Mouse (Mus musculus) adrenal gland, postnatal 25 days (tissue): ENCODE results near the gene Prl2c3. TPM values are rescaled to one million over a fixed set of nuclear protein-coding genes. Genes with fewer than 3 reads are reported as not detected.
"Not testable (repeated sequence)": the region's sequence is repeated elsewhere in the genome, so short reads cannot be mapped to it uniquely, and the experiment has no call there.

Experiments
- DNase-seq: peaks from one replicate; pipeline ENCODE4 v3.0.0; 2021; ENCODE audit warnings: mixed read lengths
- long read RNA-seq: library from polyadenylated mRNA; stranded (forward); transcript quantifications from one replicate; pipeline ENCODE4 v2.0.0, GENCODE M21; 2021
- total RNA-seq: library from RNA; stranded (reverse); gene quantifications from 2 replicates; pipeline ENCODE4 v1.2.3, GENCODE M21; 2021

Gene Prl2c3
- not detected in 2 replicates for total RNA-seq
- long read RNA-seq, result 0 reads

DNA sequence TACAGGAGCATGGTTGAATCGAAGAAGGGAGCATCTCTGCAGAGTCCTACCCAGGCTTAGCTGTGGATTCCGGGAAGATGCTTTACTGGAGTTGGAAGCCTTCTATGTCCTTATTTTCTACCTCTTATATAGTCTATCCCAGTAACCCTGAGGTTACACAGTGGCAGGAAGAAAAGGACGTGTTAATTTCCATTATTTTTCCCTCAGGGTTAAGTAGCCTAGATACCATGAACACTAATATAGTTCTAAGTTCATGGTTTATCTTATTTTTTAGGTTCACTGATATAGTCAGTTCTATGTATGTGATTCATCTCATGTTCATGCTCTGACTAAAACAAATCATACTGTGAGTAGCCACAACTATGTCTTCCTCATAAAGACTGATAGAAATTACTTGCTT lies at the start of gene Prl2c3:
Prl2c3 (minus strand) TSS at position 101 of the 400 bp plus-strand sequence.
- DNase-seq, result not testable (repeated sequence)

DNA sequence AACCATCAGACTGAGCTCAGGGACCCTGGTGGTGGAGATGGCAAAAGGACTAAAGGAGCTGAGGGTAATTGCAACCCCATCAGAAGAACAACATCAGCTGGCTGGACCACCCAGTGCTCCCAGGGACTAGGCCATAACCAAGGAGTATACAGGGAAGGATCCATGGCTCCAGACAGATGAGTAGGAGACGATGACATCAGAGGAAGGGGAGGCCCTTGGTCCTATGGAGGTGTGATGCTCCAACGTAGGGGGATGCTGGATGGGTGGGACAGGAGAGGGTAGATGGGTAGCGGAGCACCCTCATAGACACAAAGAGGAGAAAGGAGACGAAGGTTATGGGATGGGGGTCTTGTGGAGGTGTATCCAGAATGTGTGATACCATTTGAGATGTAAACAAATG lies 48.4 kb upstream of the Prl2c3 start:
- DNase-seq, result not testable (repeated sequence)

DNA sequence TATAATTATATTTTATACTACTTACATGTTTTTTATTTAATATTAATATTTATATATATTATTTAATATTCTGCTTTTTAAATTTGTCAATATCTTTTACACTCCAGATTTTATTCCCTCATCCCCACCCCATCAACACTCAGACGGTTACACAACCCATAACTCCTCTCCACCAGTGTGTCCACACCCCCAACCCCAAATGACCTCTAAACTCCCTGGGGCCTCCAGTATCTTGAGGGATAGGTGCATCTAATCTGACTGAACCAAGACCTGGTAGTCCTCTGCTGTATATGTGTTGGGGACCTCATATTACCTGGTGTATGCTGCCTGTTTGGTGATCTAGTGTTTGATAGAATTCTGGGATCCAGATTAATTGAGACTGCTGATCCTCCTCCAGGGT lies 44.8 kb upstream of the Prl2c3 start:
- not testable (repeated sequence) for DNase-seq

DNA sequence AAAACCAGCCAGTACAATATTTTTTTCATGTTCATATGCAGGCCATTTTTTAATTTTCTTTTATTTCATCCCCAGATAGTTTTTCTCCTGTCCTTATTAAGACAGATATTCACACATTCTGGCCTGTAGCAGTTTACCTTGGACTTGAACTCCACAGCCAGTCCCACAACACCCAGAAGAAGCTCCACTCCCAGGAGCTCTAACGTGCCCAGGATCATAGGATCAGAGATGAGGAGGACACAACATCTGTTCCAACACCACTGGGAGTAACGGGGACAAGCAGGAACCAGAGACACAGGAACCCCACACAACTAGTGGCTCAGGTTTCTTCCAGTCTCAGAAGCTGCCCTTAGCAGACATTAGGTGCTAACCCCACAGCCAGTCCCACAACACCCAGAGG lies 37.7 kb upstream of the Prl2c3 start:
- DNase-seq, result not testable (repeated sequence)

DNA sequence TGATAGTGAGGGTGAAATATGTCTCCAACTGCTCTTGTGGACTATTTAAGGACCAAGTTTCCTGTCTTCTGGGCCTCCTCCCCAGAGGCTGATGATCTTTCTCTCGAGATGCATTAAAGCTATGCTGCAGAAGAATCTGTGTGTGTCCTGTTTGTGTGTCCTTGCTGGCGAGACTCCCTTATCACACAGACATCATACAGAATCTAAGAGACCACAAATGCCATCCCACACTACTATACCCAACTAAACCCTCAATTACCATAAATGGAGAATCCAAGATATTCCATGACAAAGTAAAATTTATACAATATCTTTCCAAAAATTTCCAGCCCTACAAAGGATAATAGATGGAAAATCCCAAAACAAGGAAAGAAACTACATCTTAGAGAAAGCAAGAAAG lies 31.9 kb upstream of the Prl2c3 start:
- no peak for DNase-seq

DNA sequence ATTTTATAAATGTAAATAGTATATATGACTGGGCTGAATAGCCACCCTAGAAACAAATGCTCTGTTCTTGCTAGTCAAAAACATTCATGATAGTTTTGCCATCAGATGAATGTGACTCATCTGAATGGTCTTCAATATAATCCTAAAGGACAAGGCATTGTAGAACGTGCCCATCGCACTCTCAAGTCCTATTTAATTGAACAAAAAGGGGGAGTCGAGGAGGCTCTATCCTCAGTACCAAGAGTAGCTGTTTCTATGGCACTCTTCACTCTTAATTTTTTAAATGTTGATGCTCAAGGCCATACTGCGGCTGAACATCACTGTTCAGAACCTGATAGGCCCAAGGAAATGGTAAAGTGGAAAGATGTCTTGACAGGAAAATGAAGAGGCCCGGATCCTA lies 29.2 kb upstream of the Prl2c3 start:
- no peak for DNase-seq

DNA sequence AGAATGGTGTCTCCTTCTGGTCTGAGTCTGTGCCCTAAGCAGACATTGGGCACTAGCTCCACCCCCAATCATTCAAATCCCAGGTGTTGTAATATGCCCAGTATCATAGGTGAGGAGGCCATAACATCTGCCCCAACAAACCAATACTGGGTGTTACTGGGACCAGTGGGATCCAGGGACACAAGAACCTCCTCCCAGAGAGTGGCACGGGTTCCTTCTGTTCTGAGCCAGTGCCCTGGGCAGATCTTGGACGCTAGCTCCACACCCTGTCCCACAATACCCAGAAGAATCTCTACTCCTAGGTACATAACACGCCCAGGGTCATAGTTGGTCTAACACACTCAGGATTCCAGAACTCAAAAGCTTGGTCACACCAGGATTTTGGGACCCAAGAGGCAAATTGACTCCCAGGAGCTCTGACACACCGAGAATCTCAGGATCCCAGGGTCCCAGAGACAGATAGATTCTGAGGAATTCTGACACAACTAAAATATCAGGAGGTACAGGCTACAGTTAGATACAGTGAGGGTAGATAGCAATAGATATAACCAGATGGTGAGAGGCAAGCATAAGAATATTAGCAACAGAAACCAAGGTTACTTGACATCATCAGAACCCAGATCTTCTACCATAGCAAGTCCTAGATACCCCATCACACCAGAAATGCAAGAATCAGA lies 24.8 kb upstream of the Prl2c3 start:
- DNase-seq, result not testable (repeated sequence)

DNA sequence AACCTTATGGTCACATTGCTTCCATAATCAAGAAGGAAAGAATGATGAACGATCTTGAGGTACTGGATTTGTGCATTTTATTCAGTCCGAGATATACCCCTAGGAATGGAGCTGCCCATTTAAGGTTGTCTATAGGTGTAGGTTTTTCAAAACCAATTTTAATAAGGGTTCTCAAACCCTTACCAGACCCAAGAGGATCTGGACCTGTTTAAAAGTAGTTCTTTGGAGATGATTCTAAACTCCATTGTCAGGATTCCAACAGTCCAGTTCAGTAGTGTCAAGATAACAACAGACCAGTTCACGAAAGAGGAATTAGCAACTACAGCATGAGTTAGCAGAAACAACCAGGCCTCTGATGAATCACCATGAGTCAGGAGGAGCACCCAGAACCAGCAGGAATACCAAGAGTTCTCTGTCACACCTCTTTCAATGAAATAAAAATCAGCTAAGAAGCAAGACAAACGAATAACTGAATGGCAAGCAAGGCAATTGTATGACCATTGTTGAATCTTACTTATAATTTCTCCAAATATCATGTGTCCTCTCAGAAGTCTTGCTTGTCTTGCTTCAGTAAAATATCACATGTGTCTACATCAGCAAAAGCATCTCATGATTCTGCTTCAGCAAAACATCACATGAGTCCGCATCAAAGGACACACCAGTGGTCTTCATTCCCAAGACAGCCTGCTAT lies 14.0 kb upstream of the Prl2c3 start:
- DNase-seq, result not testable (repeated sequence)

DNA sequence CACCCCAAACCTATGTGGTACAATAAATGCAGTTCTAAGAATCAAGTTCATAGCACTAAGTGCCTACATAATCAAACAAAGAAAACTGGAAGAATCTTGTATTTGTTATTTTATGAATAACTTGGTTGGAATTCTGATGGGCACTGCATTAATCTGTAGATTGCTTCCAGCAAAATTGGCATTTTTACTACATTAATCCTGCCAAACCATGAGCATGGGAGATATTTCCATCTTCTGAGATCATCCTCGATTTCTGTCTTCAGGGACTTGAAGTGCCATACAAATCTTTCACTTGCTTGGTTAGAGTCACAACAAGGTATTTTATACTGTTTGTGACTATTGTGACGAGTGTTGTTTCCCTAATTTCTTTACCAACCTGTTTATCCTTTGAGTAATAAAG lies 9.7 kb upstream of the Prl2c3 start:
- no peak for DNase-seq

DNA sequence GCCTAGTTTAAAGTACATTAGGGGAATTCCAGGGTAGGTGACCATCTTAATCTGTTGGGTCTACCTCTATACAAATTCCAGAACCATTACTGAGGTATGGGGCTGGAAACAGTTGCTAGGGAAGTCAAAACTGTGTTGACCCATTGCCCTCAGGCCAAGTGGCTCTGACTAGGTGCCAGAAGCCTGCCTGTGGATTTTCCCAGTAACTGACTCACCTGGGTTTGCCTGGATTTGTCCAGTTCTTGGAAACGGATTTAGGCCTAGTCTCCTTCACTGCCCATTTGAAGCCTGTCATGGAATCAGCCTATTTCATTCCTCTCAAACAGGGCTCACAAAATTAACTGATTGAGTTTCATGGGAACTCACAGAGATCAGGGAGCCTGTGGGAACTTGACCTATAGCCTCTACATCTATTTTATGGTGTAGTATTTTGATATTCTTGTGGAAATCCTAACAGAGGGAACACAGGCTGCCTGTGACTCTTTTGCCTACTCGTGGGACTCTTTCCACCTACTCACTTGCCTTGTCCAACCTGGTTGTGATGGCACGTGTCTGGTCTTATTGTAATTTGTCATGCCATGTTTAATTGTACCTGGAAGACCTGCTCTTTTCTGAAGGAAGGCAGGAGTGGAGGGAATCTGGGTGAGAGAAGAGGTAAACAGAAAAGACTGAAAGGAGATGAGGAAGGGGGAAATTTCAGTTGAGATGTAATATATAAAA lies 9.1 kb upstream of the Prl2c3 start:
- DNase-seq, result not testable (repeated sequence)

DNA sequence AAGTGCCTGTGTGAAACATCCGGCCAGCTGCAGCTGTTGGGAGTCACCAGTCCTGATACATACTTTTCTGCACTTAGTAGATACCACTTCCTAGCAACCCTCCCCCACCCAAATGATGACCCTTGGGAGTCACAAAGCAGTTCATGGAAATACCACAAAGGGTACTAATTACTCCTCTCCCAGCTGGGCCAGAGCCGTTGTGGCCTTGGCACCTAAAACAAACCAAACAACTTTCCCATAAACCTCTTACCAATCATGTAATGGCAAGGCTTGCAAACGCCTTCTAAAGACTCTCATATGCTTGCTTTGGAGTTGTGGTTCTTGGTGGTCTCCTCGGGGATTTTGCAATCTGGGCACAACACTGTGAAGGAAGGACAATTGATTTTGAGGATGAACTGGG lies 6.6 kb upstream of the Prl2c3 start:
- not testable (repeated sequence) for DNase-seq

DNA sequence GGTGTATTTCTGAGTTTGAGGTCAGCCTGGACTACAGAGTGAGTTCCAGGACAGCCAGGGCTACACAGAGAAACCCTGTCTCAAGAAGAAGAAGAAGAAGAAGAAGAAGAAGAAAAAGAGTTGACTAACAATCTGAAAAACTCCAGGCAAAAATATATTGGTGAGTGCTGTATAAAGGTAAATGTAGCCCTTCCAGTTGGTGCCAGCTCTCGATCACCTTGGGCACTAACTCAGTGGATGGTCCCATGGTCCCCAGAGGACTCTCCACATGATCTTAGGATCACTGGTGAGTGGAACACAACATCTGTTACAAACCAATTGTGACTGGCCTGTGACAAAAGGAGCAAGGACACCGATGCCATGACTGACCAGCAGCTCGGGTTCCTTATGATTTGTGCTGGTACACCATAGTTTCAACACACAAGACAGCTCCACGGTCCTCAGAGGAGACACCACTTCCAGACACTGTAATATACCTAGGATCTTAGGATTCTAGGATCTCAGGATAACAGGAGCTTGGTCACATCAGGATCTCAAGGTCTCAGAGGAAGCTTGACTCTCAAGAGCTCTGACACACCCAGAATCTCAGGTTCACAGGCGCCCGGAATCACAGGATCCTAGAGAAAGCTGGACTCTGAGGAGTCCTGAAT lies 30.3 kb downstream of the Prl2c3 start:
- DNase-seq, result not testable (repeated sequence)

Other genes with a start within 250 kb of the Prl2c3 start
- gene Ero1lb, start 234.2 kb downstream of the Prl2c3 start, total RNA-seq, result 16.1 and 22.9 TPM in 2 replicates
- not detected in 2 replicates for gene Prl2c2, start 205.3 kb upstream of the Prl2c3 start, total RNA-seq